Mouse (Mus musculus): Measurements from ENCODE around the gene Dennd5a. TPM values are rescaled to one million over a fixed set of nuclear protein-coding genes. Genes with fewer than 3 reads are reported as not detected.

Dennd5a gene
- polyA plus RNA-seq, 1 experiment from 2014 or later = 38.4 TPM

- no peaks in the 10 kb centered on the region for H3K27me3 ChIP-seq
- H3K4me3 ChIP-seq = no peak overlapping the region
- peaks cover 27% of the 10 kb centered on the region for H3K4me1 ChIP-seq
- no peak for ATAC-seq (ENCODE audit: borderline replicate concordance, extremely low read depth, low FRiP score, low TSS enrichment)
- no peaks in the 10 kb centered on the region for H3K36me3 ChIP-seq
- H3K9me3 ChIP-seq = no peaks in the 10 kb centered on the region
- no peak overlapping the region for H3K9ac ChIP-seq
- no peak overlapping the region for H3K27ac ChIP-seq
- no peak overlapping the region for H3K4me2 ChIP-seq
- 71% methylated on average over 2 of the region's 2 CpGs for WGBS
Measured at GRCm38 (mm10) chr7:109961570-109961969, 1.3 kb upstream of the Dennd5a start.

DNA sequence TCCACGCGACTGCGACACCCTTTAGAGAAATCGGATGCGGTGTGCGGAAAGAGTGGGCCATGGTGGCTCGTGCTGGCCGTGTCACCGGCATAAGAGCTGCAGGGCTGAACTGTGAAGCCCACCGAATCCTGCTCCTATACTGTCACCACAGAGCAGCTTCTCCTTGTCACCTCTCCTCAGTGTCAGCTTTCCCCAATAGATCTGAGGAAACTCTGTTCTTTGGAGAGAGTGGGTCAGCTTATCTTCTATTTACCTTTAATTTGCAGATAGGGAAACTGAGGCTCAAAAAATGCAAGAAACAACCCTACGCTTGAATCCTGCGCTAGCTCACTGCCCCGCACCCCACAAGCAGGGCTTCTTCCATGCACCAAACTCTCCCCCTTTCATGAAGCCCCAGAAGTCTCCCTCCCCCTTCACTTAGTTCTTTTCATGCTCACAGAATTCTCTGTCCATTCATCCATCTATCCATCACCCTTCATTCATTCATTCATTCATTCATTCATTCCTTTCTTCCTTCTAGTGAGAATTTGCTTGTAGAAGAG lies 414 bp upstream of the Dennd5a start:
- 8% methylated on average over 13 of the region's 13 CpGs for WGBS
- Histone ChIP-seq H3K4me2 (peak overlapping the region; percentile 80), H3K27ac (peak overlapping the region; percentile 95), H3K4me3 (peak overlapping the region; percentile 85), H3K4me1 (peaks cover 31% of the 10 kb centered on the region), H3K27me3 (no peaks in the 10 kb centered on the region), H3K9ac (peak overlapping the region; percentile 86), H3K36me3 (no peaks in the 10 kb centered on the region), H3K9me3 (no peaks in the 10 kb centered on the region)
- ATAC-seq (ENCODE audit: borderline replicate concordance, extremely low read depth, low FRiP score, low TSS enrichment) = no peak; the same call in 1 of the 2 replicates

- 5% methylated on average over 18 of the region's 18 CpGs for WGBS
- peak overlapping the region; percentile 80 for H3K4me2 ChIP-seq
- H3K27me3 ChIP-seq = no peaks in the 10 kb centered on the region
- no peaks in the 10 kb centered on the region for H3K9me3 ChIP-seq
- H3K9ac ChIP-seq = peak overlapping the region; percentile 86
- ATAC-seq (ENCODE audit: borderline replicate concordance, extremely low read depth, low FRiP score, low TSS enrichment) = peak; percentile 1; the same call in 1 of the 2 replicates
- H3K36me3 ChIP-seq = no peaks in the 10 kb centered on the region
- peaks cover 44% of the 10 kb centered on the region for H3K4me1 ChIP-seq
- peak overlapping the region; percentile 95 for H3K27ac ChIP-seq
- H3K4me3 ChIP-seq = peak overlapping the region; percentile 85
Measured at GRCm38 (mm10) chr7:109958843-109959715, 1.2 kb downstream of the Dennd5a start.

DNA sequence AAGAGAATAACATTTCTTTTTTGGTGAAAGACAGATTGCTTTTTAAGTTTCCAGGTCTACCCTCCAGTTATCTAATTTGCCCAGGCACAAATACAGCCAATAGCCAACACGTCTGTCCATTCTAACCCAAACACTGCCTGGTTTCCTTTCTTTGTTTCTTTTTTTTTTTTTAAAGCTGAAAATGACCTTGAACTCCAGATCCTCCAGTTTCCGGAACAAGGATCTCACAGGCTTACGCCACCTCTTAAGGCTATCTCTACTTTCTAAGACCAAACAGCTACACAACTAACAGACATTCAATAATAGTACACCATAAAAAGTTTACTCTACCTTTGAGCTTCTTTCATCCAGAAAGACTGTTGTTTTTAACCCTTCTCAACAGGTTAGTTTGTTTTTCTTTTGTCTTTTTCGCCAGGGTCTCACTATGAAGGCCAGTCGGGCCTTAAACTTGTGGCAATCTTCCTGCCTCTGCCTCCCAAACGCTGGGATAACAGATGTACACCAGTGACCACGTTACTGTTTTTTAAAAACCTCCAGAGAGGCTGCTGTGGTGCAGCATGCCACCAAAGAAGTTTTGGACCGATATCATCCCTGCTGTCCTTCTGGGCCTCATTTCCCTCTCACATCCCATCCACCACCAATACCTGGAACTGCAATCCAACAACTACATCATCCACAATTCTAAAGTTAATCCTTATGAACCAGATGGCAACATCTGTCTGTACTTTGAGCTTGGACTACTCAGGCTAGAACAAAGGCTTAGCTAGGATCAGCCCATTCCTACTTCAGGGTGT lies 2.1 kb downstream of the Dennd5a start:
- Histone ChIP-seq H3K4me3 (peak overlapping the region; percentile 85), H3K4me2 (peak overlapping the region; percentile 80), H3K9ac (no peak overlapping the region), H3K27ac (peak overlapping the region; percentile 1; the same call in 1 of the 2 replicates), H3K36me3 (no peaks in the 10 kb centered on the region), H3K4me1 (peaks cover 44% of the 10 kb centered on the region), H3K27me3 (no peaks in the 10 kb centered on the region), H3K9me3 (no peaks in the 10 kb centered on the region)
- ATAC-seq (ENCODE audit: borderline replicate concordance, extremely low read depth, low FRiP score, low TSS enrichment) = no peak
- WGBS = 58% methylated on average over 8 of the region's 8 CpGs

- Histone ChIP-seq H3K9ac (no peak overlapping the region), H3K4me2 (no peak overlapping the region), H3K27ac (peak overlapping the region; percentile 7), H3K36me3 (no peaks in the 10 kb centered on the region), H3K27me3 (no peaks in the 10 kb centered on the region), H3K4me3 (no peak overlapping the region), H3K9me3 (no peaks in the 10 kb centered on the region), H3K4me1 (peaks cover 37% of the 10 kb centered on the region)
- ATAC-seq (ENCODE audit: borderline replicate concordance, extremely low read depth, low FRiP score, low TSS enrichment) = no peak
- WGBS = 46% methylated on average over 6 of the region's 6 CpGs
Measured at GRCm38 (mm10) chr7:109954622-109955401, 5.5 kb downstream of the Dennd5a start.

DNA sequence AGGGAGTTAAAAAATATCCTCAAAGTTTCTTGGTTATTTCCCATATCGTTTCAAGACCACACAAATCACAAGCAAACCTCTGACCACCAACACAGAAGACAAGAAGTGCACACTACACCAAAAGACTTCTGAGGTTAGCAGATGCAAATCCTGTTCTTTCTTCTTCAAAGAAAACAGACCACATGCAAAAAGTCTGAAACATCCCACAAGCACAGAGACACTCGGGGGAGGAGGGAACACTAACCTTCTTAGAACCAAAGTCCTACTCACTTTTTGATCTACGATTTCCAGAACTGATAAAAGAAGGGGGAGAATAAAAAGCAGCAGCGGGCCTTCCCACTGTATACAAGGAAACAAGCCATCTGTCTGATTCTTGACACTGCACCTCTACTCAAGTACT lies 9.0 kb downstream of the Dennd5a start:
- 58% methylated on average over 4 of the region's 4 CpGs for WGBS
- Histone ChIP-seq H3K4me1 (peaks cover 19% of the 10 kb centered on the region), H3K27ac (no peak overlapping the region)

GRCm38 (mm10) chr7:109944421-109945034 lies 15.7 kb downstream of the Dennd5a start:
- Histone ChIP-seq H3K36me3 (0 out of 2 replicates have a peak, but pooled peaks cover 4% of the 10 kb centered on the region), H3K27me3 (no peaks in the 10 kb centered on the region), H3K9me3 (no peaks in the 10 kb centered on the region), H3K9ac (no peak overlapping the region), H3K4me2 (no peak overlapping the region), H3K27ac (no peak overlapping the region), H3K4me3 (no peak overlapping the region), H3K4me1 (peaks cover 13% of the 10 kb centered on the region)
- WGBS = 43% methylated on average over 6 of the region's 6 CpGs
- ATAC-seq (ENCODE audit: borderline replicate concordance, extremely low read depth, low FRiP score, low TSS enrichment) = no peak

More for the DNA sequence above, 9.0 kb downstream of the Dennd5a start:
- H3K36me3 ChIP-seq = no peaks in the 10 kb centered on the region
- no peak overlapping the region for H3K4me3 ChIP-seq
- no peak overlapping the region for H3K4me2 ChIP-seq
- H3K9me3 ChIP-seq = no peaks in the 10 kb centered on the region
- no peak for ATAC-seq (ENCODE audit: borderline replicate concordance, extremely low read depth, low FRiP score, low TSS enrichment)
- no peak overlapping the region for H3K9ac ChIP-seq
- no peaks in the 10 kb centered on the region for H3K27me3 ChIP-seq

DNA sequence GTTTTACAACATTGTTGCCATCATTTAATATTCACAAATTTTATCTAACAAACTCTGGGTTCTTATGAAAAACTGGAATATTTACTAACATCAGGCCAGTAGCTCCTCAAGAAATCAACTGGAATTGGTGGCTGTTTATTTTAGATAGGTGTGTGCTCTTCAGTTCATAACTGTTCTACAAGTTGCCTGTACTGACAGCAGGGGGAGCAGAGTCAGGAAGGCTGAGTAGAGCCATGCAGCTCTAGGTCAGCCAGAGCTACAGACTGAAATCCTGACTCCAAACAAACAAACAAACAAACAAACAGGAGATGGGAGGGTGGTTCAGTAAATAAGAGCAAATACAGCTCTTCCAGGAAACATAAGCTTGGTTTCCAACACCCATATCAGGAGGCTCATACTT lies 30.6 kb downstream of the Dennd5a start:
- Histone ChIP-seq H3K27ac (no peak overlapping the region), H3K9ac (no peak overlapping the region), H3K4me2 (no peak overlapping the region), H3K27me3 (no peaks in the 10 kb centered on the region), H3K4me1 (peaks cover 3% of the 10 kb centered on the region), H3K9me3 (no peaks in the 10 kb centered on the region), H3K36me3 (peaks cover 48% of the 10 kb centered on the region), H3K4me3 (no peak overlapping the region)
- ATAC-seq (ENCODE audit: borderline replicate concordance, extremely low read depth, low FRiP score, low TSS enrichment) = no peak

- H3K4me2 ChIP-seq = no peak overlapping the region
- no peak overlapping the region for H3K9ac ChIP-seq
- no peak overlapping the region for H3K27ac ChIP-seq
- no peak for ATAC-seq (ENCODE audit: borderline replicate concordance, extremely low read depth, low FRiP score, low TSS enrichment)
- no peaks in the 10 kb centered on the region for H3K27me3 ChIP-seq
- peaks cover 13% of the 10 kb centered on the region for H3K4me1 ChIP-seq
- H3K9me3 ChIP-seq = no peaks in the 10 kb centered on the region
- H3K4me3 ChIP-seq = no peak overlapping the region
- 81% methylated on average over 6 of the region's 6 CpGs for WGBS
- H3K36me3 ChIP-seq = peaks cover 37% of the 10 kb centered on the region
Measured at GRCm38 (mm10) chr7:109928365-109928764, 31.9 kb downstream of the Dennd5a start.

DNA sequence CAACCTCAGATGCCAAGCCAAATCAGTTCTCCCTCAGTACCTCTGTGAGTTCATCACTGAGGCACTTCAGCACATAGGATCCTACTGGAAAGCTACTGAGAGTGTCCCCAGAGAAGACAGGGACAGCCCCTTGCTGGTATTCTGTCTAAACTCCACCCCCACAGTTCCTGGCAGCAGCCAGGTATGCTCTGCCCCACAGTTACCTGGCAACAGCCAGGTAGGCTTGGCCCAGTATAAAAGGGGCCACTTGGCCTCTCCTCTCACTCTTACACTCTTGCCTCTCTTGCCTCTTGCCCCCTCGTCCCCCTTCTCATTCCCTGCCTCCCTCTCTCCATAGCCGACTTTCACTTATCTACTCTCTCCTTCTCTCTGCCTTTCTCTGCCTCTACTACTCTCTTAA lies 35.3 kb downstream of the Dennd5a start:
- 0 out of 2 replicates have a peak, but pooled peaks have one; percentile 52 for ATAC-seq (ENCODE audit: borderline replicate concordance, extremely low read depth, low FRiP score, low TSS enrichment)
- H3K4me1 ChIP-seq = peaks cover 13% of the 10 kb centered on the region
- H3K9me3 ChIP-seq = no peaks in the 10 kb centered on the region
- WGBS = 69% methylated on average over 2 of the region's 2 CpGs
- peaks cover 48% of the 10 kb centered on the region for H3K36me3 ChIP-seq
- H3K4me3 ChIP-seq = no peak overlapping the region
- H3K27ac ChIP-seq = peak overlapping the region; percentile 33; the same call in 1 of the 2 replicates
- H3K9ac ChIP-seq = no peak overlapping the region
- no peaks in the 10 kb centered on the region for H3K27me3 ChIP-seq
- H3K4me2 ChIP-seq = no peak overlapping the region

GRCm38 (mm10) chr7:109922889-109923288 lies 37.4 kb downstream of the Dennd5a start:
- Histone ChIP-seq H3K27ac (no peak overlapping the region), H3K4me1 (peaks cover 13% of the 10 kb centered on the region), H3K4me2 (no peak overlapping the region), H3K4me3 (no peak overlapping the region), H3K9ac (no peak overlapping the region), H3K9me3 (no peaks in the 10 kb centered on the region), H3K27me3 (no peaks in the 10 kb centered on the region), H3K36me3 (peaks cover 60% of the 10 kb centered on the region)
- WGBS = 83% methylated on average over 4 of the region's 4 CpGs
- no peak for ATAC-seq (ENCODE audit: borderline replicate concordance, extremely low read depth, low FRiP score, low TSS enrichment)

All from lung, embryonic 15.5 days (tissue).